Mouse (Mus musculus) left cerebral cortex, postnatal 10 days (tissue): ENCODE measurements at regions not wholly inside any gene's neighbourhood (a gene's known extent, or its start where the extent isn't known, plus 50 kb on each side); places are given as distances from the start of the nearest gene placed in this dataset.

Experiments
- DNase-seq, 2 experiments: peaks; one replicate each; pipeline ENCODE4 v3.0.0; 2021 to 2022; ENCODE audit warnings: low spot score in 2 of 2, mixed read lengths in 1 of 2; ENCODE audit errors: extremely low spot score in 1 of 2
- intact Hi-C: fragments of 180-260 bp; cut with DNase I; formaldehyde crosslinking; loops from one replicate; pipeline ENCODE4 v1.15.1; 2025

DNA sequence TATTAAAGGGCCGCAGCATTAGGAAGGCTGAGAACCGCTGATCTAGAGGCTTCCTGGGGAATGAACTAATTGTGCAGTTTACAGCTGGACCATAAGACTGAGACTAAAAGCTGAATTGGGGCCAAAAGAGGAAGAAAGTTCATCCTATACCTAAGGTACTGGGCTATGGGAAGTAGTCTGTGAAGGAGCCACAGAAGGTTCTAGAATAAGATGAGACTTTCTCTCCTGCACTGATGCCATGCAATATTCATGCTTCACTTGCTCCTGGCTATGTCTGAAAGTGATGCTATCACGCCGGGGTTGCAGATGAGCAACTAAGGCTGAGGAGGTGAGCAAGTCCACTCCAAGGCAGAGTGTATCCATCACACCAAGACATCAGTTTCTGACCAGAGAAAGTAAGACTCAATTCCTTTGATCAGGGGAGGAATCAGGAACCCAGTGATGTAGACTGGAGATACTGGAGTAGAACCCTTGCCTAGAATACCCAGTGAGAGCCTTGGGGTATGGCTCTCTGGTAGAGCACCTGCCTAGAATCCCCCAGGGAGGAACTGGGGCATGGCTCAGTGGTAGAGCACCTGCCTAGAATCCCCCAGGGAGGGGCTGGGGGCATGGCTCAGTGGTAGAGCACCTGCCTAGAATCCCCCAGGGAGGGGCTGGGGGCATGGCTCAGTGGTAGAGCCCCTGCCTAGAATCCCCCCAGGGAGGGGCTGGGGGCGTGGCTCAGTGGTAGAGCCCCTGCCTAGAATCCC is 51.9 kb upstream of the Myl10 start:
- intact Hi-C loops: no loop called here

DNA sequence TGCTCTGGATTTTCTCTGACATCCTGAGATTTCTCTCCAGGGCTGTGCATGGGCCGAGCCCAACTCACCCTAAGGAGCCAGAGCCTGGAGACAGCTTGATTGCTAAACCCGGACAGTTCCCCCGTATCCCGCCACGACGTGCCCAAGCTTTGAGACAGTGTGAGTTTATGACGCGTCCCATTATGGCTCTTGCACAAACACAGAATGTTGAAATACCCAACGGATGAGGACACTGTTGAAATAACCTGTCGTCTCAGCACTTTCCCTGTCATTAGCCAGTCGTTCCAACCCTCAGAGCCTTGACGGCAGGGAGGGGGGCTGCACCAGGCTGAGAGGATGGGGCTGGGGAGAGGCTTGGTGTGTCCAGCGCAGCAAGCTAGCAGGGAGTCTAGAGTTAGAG is 50.7 kb upstream of the Myl10 start:
- no peak for DNase-seq
- intact Hi-C loops: no loop called here

More for the DNA sequence above, 51.9 kb upstream of the Myl10 start:
- no peak for DNase-seq
